Mouse (Mus musculus) megakaryocyte, embryonic 14.5 days (primary cell): ENCODE measurements around the gene Il4.

ENCODE experiments used
- FLI1 ChIP-seq: IDR thresholded peaks from 2 replicates; pipeline ENCODE4 v1.6.1; 2012; ENCODE audit warnings: low read length, inconsistent platforms, mixed read lengths
- GATA1 ChIP-seq: IDR thresholded peaks from 3 replicates; pipeline ENCODE4 v1.6.1; 2012; ENCODE audit warnings: mixed read lengths, low read length, inconsistent platforms, borderline replicate concordance

DNA sequence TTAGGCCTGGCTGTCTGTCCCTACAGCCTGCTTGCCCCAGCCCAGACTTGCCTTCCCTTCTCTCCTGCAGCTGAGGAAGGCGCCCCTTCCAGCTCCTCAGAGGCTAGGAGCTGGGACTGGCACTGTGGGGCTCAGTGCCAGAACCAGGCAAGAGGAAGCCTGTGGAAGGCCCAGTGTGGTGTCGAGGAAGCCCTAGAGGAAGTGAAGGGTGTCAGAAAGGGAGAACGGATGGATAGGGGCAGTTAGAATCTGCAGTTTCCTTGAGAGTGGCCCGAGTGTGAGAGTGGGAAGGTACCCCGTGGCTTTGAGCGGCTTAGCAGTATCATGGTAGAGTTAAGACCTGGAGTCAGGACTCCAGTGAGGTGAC, 4.0 kb upstream of the Il4 start:
- TF ChIP-seq GATA1, result no peak
- TF ChIP-seq FLI1, result no peak
